Mouse (Mus musculus) forebrain, embryonic 11.5 days (tissue): ENCODE results near the gene Disp2. TPM values are rescaled to one million over a fixed set of nuclear protein-coding genes. Genes with fewer than 3 reads are reported as not detected.

Experiments used
- ATAC-seq: fragments of 200-750 bp; cut with Nextera tagmentation; replicated peaks from 2 replicates; pipeline ENCODE4 v1.8.0; 2017; ENCODE audit warnings: moderate TSS enrichment; ENCODE audit not compliant: low FRiP score
- DNase-seq: peaks from one replicate; pipeline ENCODE4 v3.0.0-alpha.2; 2017; ENCODE audit warnings: low spot score
- H3K27ac ChIP-seq: fragments of 300-500 bp; sonication (generic); 2 replicates; pipeline ENCODE4 v1.5.1; 2014; ENCODE audit warnings: low read depth, low read length
- H3K27me3 ChIP-seq: fragments of 300-500 bp; sonication (generic); 2 replicates; pipeline ENCODE4 v1.6.1; 2014; ENCODE audit warnings: mild to moderate bottlenecking, low read length, mixed read lengths; ENCODE audit not compliant: control insufficient read depth, insufficient read depth
- H3K36me3 ChIP-seq: fragments of 300-500 bp; sonication (generic); 2 replicates; pipeline ENCODE4 v1.6.1; 2014; ENCODE audit warnings: mild to moderate bottlenecking, low read length, moderate library complexity, mixed read lengths; ENCODE audit not compliant: control insufficient read depth, insufficient read depth
- H3K4me1 ChIP-seq: fragments of 300-500 bp; sonication (generic); replicated peaks from 2 replicates; pipeline ENCODE4 v1.6.1; 2014; ENCODE audit warnings: low read length, mixed read lengths; ENCODE audit not compliant: control insufficient read depth, insufficient read depth
- H3K4me2 ChIP-seq: fragments of 300-500 bp; sonication (generic); 2 replicates; pipeline ENCODE4 v1.6.1; 2014; ENCODE audit warnings: low read depth, mild to moderate bottlenecking, low read length, moderate library complexity, mixed read lengths; ENCODE audit not compliant: severe bottlenecking
- H3K4me3 ChIP-seq: fragments of 300-500 bp; sonication (generic); 2 replicates; pipeline ENCODE4 v1.5.1; 2014; ENCODE audit warnings: low read depth, low read length
- H3K9ac ChIP-seq: fragments of 300-500 bp; sonication (generic); 2 replicates; pipeline ENCODE4 v1.6.1; 2014; ENCODE audit warnings: low read length
- H3K9me3 ChIP-seq: fragments of 300-500 bp; sonication (generic); 2 replicates; pipeline ENCODE4 v1.6.1; 2016; ENCODE audit warnings: low read length, mixed read lengths; ENCODE audit not compliant: control insufficient read depth
- WGBS: fragments of 180-500 bp; shearing (Covaris S2); extraction: QIAGEN DNeasy Blood & Tissue Kit; methylation state at CpG from one replicate; pipeline ENCODE4 v1.1.7; 2014; 5-methylcytosine and 5-hydroxymethylcytosine counted together
- polyA plus RNA-seq: library from polyadenylated mRNA; unstranded; fragments of >200 nt; fragmentation: Nextera tagmentation; extraction: Ambion mirVana; gene quantifications from 2 replicates; pipeline ENCODE4 v1.2.1, GENCODE M21; 2014

Gene Disp2
- polyA plus RNA-seq, 1 experiment from 2014 or later, result 5.9 TPM

- Histone ChIP-seq H3K4me3 (no peak overlapping the region), H3K4me1 (peaks cover 12% of the 10 kb centered on the region), H3K9me3 (no peaks in the 10 kb centered on the region), H3K9ac (no peak overlapping the region), H3K36me3 (no peaks in the 10 kb centered on the region), H3K4me2 (no peak overlapping the region), H3K27me3 (peaks cover 2% of the 10 kb centered on the region; the same call in 1 of the 2 replicates), H3K27ac (no peak overlapping the region)
- ATAC-seq (no peak), DNase-seq (no peak)
- WGBS, result 82% methylated on average over 4 of the region's 4 CpGs
Observed at GRCm38 (mm10) chr2:118752792-118753108, 26.8 kb upstream of the Disp2 start.

GRCm38 (mm10) chr2:118754143-118754542 is 25.4 kb upstream of the Disp2 start:
- H3K9ac ChIP-seq, result no peak overlapping the region

GRCm38 (mm10) chr2:118755407-118755806 is 24.1 kb upstream of the Disp2 start:
- Histone ChIP-seq H3K27me3 (no peaks in the 10 kb centered on the region), H3K9ac (no peak overlapping the region), H3K4me2 (no peak overlapping the region), H3K27ac (no peak overlapping the region), H3K4me1 (no peaks in the 10 kb centered on the region), H3K4me3 (no peak overlapping the region), H3K36me3 (no peaks in the 10 kb centered on the region), H3K9me3 (no peaks in the 10 kb centered on the region)
- WGBS, result 83% methylated on average over 6 of the region's 6 CpGs
- no peak for DNase-seq
- ATAC-seq, result no peak

More at GRCm38 (mm10) chr2:118754143-118754542, 25.4 kb upstream of the Disp2 start:
- Histone ChIP-seq H3K4me3 (no peak overlapping the region), H3K27ac (no peak overlapping the region), H3K36me3 (no peaks in the 10 kb centered on the region), H3K4me2 (no peak overlapping the region), H3K9me3 (no peaks in the 10 kb centered on the region), H3K27me3 (no peaks in the 10 kb centered on the region), H3K4me1 (peaks cover 4% of the 10 kb centered on the region; the same call in 1 of the 2 replicates)
- ATAC-seq (no peak), DNase-seq (no peak)
- 84% methylated on average over 5 of the region's 5 CpGs for WGBS

DNA sequence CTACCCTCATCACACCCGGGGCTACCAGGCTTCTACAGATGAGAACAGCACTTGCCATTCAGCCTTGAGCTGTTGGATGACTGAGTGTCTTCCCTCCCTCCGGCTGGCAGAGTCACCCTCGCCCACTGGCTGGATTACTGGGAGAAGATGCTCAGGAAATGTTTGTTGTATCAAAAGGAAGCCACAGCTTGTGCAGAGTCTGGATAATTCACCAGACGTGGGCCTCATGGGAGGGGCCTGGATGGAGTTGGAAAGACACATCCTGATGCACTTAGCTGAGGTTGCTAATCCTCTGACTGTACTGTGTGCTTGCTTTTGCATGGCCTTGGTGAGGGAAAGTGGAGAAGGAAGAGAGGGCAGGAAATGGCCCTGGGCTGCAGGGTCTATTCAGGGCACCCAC is 23.4 kb upstream of the Disp2 start:
- Histone ChIP-seq H3K4me3 (no peak overlapping the region), H3K27ac (no peak overlapping the region), H3K9ac (no peak overlapping the region), H3K4me1 (peaks cover 3% of the 10 kb centered on the region; the same call in 1 of the 2 replicates), H3K36me3 (no peaks in the 10 kb centered on the region), H3K27me3 (peaks cover 2% of the 10 kb centered on the region; the same call in 1 of the 2 replicates), H3K4me2 (no peak overlapping the region), H3K9me3 (no peaks in the 10 kb centered on the region)
- 85% methylated on average over 4 of the region's 4 CpGs for WGBS
- DNase-seq (no peak), ATAC-seq (no peak)

GRCm38 (mm10) chr2:118759828-118760227 is 19.7 kb upstream of the Disp2 start:
- H3K9ac ChIP-seq, result no peak overlapping the region
- H3K4me2 ChIP-seq, result no peak overlapping the region
- WGBS, result 8% methylated on average over 8 of the region's 8 CpGs
- peaks cover 7% of the 10 kb centered on the region for H3K27me3 ChIP-seq
- H3K36me3 ChIP-seq, result no peaks in the 10 kb centered on the region
- no peak overlapping the region for H3K4me3 ChIP-seq
- peaks cover 25% of the 10 kb centered on the region for H3K4me1 ChIP-seq
- peak; percentile 31 for ATAC-seq
- no peaks in the 10 kb centered on the region for H3K9me3 ChIP-seq
- H3K27ac ChIP-seq, result no peak overlapping the region
- DNase-seq, result peak; percentile 80

DNA sequence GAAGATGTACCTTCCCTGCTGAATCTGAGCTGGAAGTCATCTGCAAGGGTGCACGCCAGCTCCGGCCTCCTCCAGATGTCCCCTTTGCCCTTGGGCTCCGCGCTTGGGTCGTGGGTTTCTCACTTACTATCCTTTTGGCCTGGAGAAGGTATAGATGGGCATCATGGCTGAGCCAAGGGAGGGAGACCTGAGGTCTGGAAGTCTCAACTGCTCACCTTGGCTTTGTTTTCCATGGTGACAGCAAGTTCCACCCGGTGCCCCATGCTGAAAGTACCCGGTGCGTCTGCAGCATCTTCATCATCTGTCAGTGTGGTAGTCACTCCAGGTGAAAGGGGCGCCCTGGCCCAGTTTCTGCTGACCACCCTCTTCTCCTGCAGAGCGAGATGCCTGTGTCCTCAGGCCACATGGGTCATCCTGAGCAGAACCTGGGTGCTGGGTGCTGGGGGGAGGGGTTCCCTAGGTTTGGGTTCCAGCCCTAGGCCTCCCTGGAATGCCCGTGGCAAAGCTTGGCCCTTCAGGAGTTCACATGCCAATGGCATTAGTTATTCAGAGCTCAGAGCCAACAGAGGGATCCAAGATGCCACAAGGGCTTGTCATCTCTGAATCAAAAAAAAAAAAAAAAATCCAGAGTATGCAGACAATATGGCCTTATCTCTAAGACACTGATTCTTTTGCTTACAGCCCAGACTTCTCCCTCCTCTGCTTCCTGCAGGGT is 19.1 kb upstream of the Disp2 start:
- Histone ChIP-seq H3K9ac (no peak overlapping the region), H3K36me3 (no peaks in the 10 kb centered on the region), H3K27ac (no peak overlapping the region), H3K27me3 (peaks cover 7% of the 10 kb centered on the region), H3K9me3 (no peaks in the 10 kb centered on the region), H3K4me1 (peaks cover 25% of the 10 kb centered on the region), H3K4me3 (no peak overlapping the region), H3K4me2 (no peak overlapping the region)
- no peak for DNase-seq
- WGBS, result 82% methylated on average over 11 of the region's 11 CpGs
- no peak for ATAC-seq

GRCm38 (mm10) chr2:118761358-118761757 is 18.2 kb upstream of the Disp2 start:
- DNase-seq, result no peak
- no peak for ATAC-seq
- Histone ChIP-seq H3K4me1 (peaks cover 25% of the 10 kb centered on the region), H3K4me2 (peak overlapping the region; percentile 55; the same call in 1 of the 2 replicates), H3K9ac (peak overlapping the region; percentile 57; the same call in 1 of the 2 replicates), H3K36me3 (no peaks in the 10 kb centered on the region), H3K27ac (no peak overlapping the region), H3K27me3 (peaks cover 7% of the 10 kb centered on the region), H3K9me3 (no peaks in the 10 kb centered on the region), H3K4me3 (no peak overlapping the region)
- WGBS, result 80% methylated on average over 12 of the region's 12 CpGs

DNA sequence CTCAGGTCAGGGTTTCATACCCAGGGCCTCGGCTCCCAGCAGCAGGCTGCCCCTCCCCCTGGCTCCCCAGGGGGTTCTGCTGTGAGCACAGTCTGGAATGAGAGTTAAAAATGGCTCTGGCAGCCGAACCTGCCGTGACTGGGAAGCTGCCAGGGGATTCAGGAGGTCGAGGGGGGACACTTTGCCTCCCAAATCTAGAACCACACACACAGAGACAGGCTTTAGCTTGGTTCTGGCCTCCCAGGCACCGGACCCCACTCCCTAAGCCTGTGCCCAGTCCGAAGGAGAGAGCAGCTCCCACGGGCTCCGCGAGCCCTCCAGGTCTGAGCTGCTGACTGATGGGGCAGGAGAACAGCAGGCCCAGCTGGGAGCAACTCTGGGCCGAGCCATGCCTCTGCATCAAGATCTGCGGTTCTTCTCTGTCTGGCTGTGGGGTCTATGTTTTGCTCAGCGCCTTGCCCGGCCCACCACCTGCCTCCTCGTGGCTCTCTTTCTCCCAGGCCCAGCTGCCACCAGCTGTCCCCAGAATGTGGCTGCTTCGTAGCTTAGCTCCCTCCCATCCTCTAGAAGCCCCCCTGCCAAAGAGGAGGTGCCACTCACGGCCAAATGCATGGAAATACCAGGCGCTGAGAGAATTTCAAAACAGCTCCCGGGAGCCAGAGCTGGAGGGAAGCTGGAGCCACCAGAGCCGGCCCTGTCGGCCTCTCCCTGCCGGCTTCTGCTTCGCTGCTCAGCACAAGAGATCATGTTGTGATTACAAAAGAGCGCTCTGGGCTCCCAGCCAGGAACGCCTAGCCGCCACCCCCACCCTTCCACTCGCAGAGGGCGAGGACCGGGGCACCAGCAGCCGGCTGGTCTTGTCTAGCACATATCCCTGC is 17.4 kb upstream of the Disp2 start, which contains the start of gene Ccdc9b:
Gene Ccdc9b (minus strand): TSS at position 756 of the 878 bp plus-strand sequence.
- Histone ChIP-seq H3K4me3 (peak within 1 kb of the TSS; percentile 5), H3K4me1 (peaks cover 25% of the 10 kb centered on the region), H3K4me2 (peak within 1 kb of the TSS; percentile 55), H3K27ac (peak within 1 kb of the TSS; percentile 71), H3K36me3 (no peaks in the 10 kb centered on the region), H3K9me3 (no peaks in the 10 kb centered on the region), H3K27me3 (peaks cover 7% of the 10 kb centered on the region), H3K9ac (peak within 1 kb of the TSS; percentile 57)
- DNase-seq (peak; percentile 89), ATAC-seq (peak; percentile 72)
- WGBS, result 5% methylated on average over 29 of the region's 29 CpGs
